Comparison of ENCODE assay signal across 1 mouse cellular context in genomic region chr1:170214757-170215522, GRCm38 (mm10).
TF ChIP-seq lines count a peak whose summit lies in the region.

Gene Uhmk1, minus strand, starts transcription at chr1:170215397.

TF ChIP-seq in CH12.LX, 34 proteins besides CTCF, POLR2A, EP300 and RAD21 (continued from another document):
- TF ChIP-seq USF1 (IDR thresholded peaks at IDR 0.05; ENCODE audit: low read depth, low read length) (no peak), NELFE (IDR thresholded peaks at IDR 0.05; ENCODE audit: low read depth, low read length) (peak; percentile 64), IRF4 (IDR thresholded peaks at IDR 0.05; ENCODE audit: low read depth, low read length) (0 out of 2 replicates have a peak, but pooled peaks have one; percentile 12), UBTF (IDR thresholded peaks at IDR 0.05; ENCODE audit: low read depth, low read length) (no peak; the same call in 1 of the 2 replicates), ZNF384 (IDR thresholded peaks at IDR 0.05; ENCODE audit: low read depth, low read length) (no peak), SIN3A (IDR thresholded peaks at IDR 0.05; ENCODE audit: low read length) (no peak), ZMIZ1 (IDR thresholded peaks at IDR 0.05; ENCODE audit: low read depth, low read length) (0 out of 2 replicates have a peak, but pooled peaks have one; percentile 43), MAZ (IDR thresholded peaks at IDR 0.05; ENCODE audit: low read depth, low read length) (peak; percentile 61; the same call in 1 of the 2 replicates), MEF2A (IDR thresholded peaks at IDR 0.05; ENCODE audit: borderline replicate concordance, low read depth, low read length) (no peak), ZKSCAN1 (IDR thresholded peaks at IDR 0.05; ENCODE audit: borderline replicate concordance, low read depth, low read length) (no peak), BHLHE40 (IDR thresholded peaks at IDR 0.05; ENCODE audit: low read depth, low read length) (no peak), GABPA (IDR thresholded peaks at IDR 0.05; ENCODE audit: insufficient replicate concordance, low read depth, low read length) (no peak)
TF ChIP-seq in CH12.LX: peak in this region for 10.
